Mouse (Mus musculus) neutrophil, adult 5-6 weeks (primary cell): Measurements from ENCODE around the gene Zfp296. TPM values are rescaled to one million over a fixed set of nuclear protein-coding genes. Genes with fewer than 3 reads are reported as not detected.

ENCODE experiments used
- ATAC-seq: fragments of 151-379, 151-347 bp; 2 replicates; pipeline ENCODE4 v1.8.0; 2017; ENCODE audit warnings: mild to moderate bottlenecking, moderate TSS enrichment; ENCODE audit not compliant: insufficient number of reproducible peaks, poor library complexity, low FRiP score, severe bottlenecking; ENCODE audit errors: extremely low read depth
- total RNA-seq: library from RNA; stranded (forward); fragments of 200-1000 nt; gene quantifications from 2 replicates; pipeline ENCODE4 v1.2.3, GENCODE M21; 2017

Zfp296 gene
- total RNA-seq, 1 experiment from 2014 or later = 11.6 TPM

DNA sequence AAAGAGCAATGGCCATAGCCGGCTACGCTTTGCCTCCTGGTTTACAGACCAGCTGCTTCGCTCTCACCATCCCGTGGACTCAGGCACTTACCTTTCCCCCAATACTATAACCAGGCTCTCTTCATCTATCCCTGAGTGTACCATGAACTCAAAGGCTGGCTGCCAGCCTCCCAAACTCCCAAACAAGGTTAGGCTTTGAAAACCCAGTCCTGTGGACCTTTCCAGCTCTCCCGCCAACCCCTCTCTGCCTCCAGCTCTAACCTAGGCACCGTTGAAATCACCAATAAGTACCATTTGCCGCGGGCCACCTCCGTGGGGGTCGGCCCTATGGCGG lies 15.7 kb upstream of the Zfp296 start:
- ATAC-seq = no peak

DNA sequence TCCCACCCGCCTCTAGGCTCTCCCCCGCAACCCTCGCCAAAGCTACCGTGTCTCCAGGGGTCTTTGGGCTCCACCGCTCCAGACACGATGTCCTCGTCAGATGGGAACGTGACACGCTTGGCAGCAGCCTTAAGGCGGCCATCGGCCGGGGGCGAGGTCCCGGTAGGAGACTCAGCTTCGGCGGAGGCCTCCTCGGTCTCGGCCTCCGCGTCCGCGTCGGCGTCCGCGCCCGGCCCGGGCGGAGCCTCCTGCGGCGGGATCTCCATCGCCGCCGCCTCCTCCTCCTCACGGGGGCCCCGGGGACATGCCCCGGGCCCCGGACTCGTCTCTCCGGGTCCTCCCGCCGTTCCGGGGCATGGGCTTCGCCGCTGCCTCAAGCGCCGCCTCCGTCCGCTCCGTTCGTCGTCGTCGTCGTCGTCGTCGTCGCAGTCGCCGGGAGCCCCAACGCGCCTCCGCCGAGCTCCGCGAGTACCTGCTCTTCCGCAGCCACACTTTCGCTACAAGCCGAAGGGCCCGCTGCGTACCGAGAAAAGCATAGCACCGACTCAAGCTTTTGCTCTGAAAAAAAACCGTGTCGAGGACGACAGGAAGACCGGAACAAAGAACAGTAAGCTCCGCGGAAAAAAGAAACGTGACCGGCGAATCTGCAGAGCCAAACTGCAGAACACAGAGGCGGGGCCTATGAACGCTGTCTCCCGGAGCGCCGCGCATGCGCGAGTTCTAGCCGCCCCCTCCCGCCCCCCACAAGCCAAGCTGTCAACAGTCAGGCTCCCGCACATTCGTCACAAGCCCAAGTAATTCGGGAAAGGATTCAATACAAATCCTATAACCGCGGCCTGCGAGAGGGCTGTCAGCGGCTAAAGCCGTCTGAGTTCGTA lies 15.1 kb upstream of the Zfp296 start:
- peak; percentile 71 for ATAC-seq

- ATAC-seq = no peak
Observed at GRCm38 (mm10) chr7:19562643-19563410, 14.3 kb upstream of the Zfp296 start, which contains the start of gene Ppp1r37. Ppp1r37 (minus strand) TSS chr7:19563076.

DNA sequence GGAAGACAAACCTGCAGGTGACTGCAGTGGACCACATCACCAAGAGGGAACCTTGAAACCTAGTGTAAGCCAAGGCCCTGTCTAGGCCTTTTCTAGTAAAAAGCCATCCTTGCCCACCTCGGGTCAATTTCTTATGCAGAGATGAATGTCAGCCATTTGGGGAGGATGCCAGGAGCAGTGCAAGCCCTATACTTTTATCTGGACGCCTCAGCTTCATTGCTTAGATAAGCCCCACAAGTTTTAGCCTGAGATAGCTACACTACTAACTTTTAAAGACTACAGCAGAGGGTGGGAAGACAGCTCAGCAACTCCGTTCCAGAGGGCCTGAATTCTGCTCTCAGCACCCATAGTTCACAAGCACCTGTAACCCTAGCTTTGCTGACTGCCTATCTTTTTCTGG lies 13.2 kb upstream of the Zfp296 start:
- no peak for ATAC-seq

DNA sequence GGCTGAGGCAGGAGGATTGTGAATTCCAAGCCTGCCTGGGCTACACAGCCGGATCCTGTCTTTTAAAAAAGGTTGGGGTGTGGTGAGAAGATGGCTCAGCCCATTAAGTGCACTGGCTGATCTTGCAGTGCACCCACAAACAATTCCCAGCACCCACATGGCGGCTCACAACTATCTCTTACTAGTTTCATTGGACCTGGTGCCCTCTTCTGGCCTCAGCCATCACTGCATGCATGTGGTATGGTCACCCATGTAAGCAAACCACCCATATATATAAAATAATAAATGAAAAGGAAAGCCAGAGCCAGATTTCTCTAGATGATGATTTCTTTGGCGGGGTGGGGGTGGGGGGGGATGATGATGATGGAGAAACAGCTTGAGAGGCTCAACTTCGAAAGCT lies 12.6 kb upstream of the Zfp296 start:
- ATAC-seq = no peak

GRCm38 (mm10) chr7:19565803-19566202 lies 11.3 kb upstream of the Zfp296 start:
- no peak for ATAC-seq

DNA sequence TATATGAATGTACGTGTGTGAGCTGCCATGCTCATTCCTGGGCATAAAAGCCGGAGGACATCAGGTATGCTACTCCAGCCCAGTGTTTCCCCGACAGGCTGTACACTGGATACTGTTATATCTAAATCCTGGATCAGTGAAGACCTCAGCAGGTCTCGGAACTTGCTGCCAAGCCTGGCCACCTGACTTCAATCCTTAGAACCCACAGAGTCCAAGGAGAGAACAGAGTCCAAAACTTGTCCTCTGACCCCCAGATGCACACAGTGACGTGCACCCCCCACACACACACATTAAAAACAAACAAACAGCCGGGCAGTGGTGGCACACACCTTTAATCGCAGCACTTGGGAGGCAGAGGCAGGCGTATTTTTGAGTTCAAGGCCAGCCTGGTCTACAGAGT lies 9.7 kb upstream of the Zfp296 start:
- ATAC-seq = no peak

DNA sequence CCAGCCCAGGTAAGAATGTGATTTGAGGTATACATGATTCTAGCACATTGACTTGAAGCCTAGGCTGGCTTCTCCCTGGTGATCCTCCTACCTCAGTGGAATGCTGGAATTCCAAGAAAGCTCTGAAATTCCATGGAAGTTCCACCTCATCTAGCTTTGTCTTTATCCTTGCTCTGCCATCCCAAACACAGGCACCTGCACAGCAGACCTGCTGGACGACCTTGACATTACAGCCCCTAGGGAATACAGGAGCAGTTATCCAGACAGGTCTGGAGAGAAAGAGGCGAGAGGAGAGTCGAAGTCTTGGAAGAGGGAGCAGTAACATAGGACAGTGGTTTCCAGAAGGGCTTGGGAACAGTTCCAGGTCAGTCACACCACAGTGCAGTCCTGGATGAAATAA lies 7.4 kb upstream of the Zfp296 start:
- ATAC-seq = no peak

DNA sequence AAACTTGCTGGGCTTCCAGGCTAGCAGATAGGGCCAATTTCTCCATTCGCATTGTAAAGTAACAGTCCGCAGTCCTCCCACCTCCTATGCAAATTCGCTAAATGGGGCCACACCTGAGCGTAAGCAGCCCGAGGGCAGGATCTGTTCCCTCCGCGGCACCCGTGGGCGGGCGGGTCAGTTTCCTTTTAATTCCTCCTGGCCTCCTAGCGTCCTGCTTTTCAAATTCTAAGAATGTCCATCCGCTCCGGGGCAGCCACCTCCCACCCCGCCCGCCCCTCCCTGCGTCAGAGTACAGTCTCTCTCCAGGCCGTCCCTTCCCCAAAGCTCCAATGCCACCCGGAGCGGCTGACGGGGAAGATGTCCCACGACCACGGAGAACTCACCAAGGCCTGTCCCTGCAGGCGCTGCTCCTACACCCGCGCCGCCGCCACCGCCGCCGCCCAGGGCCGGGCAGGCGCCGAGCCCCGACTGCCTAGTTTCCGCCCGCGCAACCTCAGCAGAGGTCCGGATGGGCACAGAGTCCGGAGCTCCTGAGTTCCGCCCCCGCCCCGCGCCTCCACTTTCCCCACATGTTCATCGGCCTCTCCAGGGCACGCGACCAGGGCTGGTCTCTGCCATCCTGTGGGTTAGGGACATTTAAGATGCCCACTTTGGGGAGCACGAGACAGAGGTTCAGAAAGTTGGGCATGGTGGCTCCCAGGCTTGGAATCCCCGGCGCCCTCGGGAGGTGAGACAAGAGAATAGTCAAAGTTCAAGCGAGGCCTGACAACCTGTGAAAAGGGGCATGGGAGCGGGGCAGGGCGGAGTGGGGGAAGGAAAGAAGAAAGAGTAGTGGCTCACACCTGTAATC lies 3.9 kb upstream of the Zfp296 start:
- peak; percentile 64 for ATAC-seq

DNA sequence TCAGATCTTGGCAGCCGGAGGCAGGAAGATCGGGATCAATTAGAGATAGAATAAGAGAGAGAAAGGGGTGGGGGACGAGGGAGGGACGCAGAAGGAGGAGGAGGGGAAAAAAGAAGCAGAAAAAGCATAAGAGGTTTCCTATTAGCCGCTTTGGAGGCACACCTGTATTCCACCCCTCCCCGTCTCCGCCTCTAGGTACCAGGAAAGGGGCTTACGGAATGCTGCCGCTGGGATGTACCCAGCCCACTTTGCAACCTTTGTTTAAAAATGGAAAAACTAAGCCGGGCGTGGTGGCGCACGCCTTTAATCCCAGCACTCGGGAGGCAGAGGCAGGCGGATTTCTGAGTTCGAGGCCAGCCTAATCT lies 3.3 kb upstream of the Zfp296 start:
- ATAC-seq = no peak

GRCm38 (mm10) chr7:19575559-19575958 lies 1.5 kb upstream of the Zfp296 start:
- ATAC-seq = no peak

DNA sequence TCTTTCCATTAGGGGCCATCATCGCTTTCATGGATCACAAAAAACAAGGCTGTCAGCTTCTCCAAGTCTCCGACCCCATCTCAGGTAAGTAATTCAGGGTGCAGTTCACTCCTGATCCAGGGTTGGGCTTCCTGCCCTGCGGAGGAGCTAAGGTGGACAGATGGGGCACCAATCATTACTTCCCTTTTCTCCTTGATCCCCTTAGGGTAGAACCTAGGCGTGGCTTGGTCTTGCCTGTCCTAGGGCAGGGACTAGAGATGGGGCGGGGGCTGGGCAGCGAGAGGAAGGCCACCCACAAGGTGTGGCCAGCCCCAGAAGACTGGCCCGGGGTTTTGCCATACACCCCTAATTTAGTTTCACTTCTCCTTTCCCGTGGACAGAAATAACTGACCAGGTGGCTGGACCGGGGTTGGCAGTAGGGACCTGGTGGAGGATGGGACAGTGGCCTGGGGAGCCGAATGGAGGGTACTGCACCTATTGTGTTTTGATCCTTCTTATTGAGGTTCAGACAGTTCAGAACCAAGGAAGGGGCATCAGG lies 859 bp downstream of the Zfp296 start:
- peak; percentile 77 for ATAC-seq

DNA sequence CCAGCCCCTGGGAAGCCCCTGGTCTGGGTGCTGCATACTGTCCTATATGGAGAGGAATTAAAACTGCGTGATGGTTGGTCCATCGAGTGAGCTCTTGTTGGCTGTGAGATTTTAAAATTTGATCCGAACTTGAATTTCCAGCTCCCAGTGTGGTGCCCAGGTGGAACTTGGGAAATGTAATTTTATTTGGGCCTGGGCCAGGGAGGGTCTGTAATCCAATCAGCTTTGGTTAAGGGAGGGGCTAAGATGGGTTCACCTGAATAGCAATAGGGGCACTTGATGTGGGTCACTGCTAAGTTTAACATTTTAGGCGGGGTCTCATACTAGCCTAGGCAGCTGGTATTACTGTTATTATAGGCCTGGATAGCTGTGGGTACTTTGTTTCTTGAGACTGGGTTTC lies 1.3 kb downstream of the Zfp296 start:
- no peak for ATAC-seq

DNA sequence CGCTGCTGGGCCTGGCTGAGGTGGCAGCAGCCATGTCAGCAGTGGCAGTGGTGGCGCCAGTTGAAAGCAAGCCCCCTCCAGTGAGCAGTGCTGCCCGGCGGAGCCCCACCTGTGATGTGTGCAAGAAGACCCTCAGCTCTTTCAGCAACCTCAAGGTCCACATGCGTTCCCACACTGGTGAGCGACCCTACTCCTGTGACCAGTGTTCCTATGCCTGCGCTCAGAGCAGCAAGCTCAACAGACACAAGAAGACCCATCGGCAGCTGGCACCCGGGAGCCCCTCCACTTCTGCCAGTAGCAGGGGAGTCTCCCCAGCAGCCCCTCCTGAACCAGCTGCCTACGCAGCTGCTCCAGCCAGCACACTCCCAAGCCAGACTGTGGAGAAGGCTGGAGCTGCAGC lies 2.7 kb downstream of the Zfp296 start:
- ATAC-seq = no peak

- ATAC-seq = no peak
Observed at GRCm38 (mm10) chr7:19580634-19581033, 3.5 kb downstream of the Zfp296 start.

DNA sequence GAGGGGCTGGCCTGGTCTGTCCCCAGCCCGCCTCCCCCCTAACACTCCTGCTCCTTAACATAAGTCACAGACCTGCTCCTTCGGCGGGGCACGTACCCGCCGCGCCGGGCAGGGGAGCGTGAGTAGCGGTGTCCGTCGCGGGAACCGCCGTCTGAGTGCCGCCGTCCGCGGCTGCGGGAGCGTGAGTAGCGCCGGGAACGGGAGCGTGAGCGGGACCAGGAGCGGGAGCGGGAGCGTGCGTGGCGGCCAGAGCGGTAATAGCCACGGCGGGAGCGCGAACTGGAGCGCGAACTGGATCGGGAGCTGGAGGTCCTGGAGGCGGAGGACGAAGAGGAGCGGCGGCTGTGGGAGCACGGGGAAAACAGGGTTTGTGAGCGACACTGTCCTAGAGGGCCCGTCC lies 9.2 kb downstream of the Zfp296 start:
- no peak for ATAC-seq

DNA sequence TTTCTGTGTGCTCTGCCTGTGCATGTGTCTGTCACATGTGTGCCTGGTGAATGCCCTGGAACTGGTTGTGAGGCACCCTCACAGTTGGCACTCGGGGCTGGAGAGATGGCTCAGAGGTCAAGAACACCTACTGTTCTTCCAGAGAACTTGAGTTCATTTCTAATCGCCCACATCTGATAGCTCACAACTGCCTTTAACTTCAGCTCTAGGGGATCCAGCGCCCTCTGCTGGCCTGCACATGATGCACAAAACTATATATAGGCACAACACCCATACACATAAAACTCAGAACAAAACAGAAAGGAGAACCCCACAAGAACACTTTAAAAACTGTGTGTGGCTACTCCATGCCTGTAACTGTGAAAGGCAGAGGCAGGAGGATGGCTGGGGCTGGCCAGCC lies 12.1 kb downstream of the Zfp296 start:
- ATAC-seq = peak; percentile 10; the same call in 1 of the 2 replicates

- ATAC-seq = peak; percentile 68
Observed at GRCm38 (mm10) chr7:19589917-19590316, 12.8 kb downstream of the Zfp296 start.

DNA sequence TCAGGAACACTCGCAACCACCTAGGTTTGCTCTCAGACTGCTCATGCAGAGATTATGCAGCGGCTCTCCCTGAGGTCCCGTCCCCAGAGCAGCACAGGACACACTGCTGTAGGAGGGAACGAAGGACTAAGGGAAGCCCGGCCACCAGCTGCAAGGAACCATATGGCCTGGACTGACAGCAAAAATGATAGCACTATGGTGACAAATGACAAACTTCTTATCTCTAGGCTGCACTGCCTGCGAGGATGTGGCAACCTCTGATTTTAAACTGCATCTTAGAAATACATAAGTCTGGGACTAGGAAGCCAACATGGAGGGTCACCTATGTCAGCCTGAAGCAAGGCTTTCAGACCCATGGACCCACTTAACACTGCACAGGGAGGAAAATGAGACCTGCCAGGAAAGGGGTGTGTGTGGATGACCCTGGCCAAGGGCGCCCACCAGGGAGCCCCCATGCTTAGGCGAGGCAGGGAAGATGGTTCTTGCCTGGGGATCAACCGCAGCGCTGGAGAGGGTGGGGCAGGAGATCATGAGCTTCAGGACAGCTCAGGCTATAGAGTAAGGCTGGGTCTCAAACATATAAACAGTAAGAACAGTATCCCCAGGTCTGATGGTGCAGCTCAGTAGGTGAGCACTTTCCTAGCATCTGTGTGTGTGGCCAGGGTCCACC lies 16.1 kb downstream of the Zfp296 start:
- no peak for ATAC-seq
